Mouse (Mus musculus) ES-Bruce4 (cell line): ENCODE measurements around the gene Gm29776. TPM values are rescaled to one million over a fixed set of nuclear protein-coding genes. Genes with fewer than 3 reads are reported as not detected.

ENCODE experiments used
- H3K27ac ChIP-seq: 2 replicates; pipeline ENCODE4 v1.5.1; 2012; ENCODE audit warnings: low read length, inconsistent platforms; ENCODE audit not compliant: insufficient read depth
- H3K27me3 ChIP-seq: 2 replicates; pipeline ENCODE4 v1.6.1; 2012; ENCODE audit warnings: mild to moderate bottlenecking, low read length, inconsistent platforms; ENCODE audit not compliant: control insufficient read depth, poor library complexity, insufficient read depth, severe bottlenecking
- H3K36me3 ChIP-seq: 2 replicates; pipeline ENCODE4 v1.6.1; 2012; ENCODE audit warnings: inconsistent platforms, mild to moderate bottlenecking, low read length, moderate library complexity; ENCODE audit not compliant: control insufficient read depth, poor library complexity, insufficient read depth, severe bottlenecking
- H3K4me1 ChIP-seq: one replicate; pipeline ENCODE4 v1.8.1; 2011; ENCODE audit warnings: low read length; ENCODE audit not compliant: control insufficient read depth, insufficient read depth
- H3K4me3 ChIP-seq: 2 replicates; pipeline ENCODE4 v1.5.1; 2011; ENCODE audit warnings: low read depth, mild to moderate bottlenecking, low read length
- H3K9ac ChIP-seq: 2 replicates; pipeline ENCODE4 v1.6.1; 2012; ENCODE audit warnings: low read depth, mild to moderate bottlenecking, inconsistent platforms; ENCODE audit not compliant: poor library complexity, severe bottlenecking
- H3K9me3 ChIP-seq: replicated peaks from 2 replicates; pipeline ENCODE4 v1.6.1; 2012; ENCODE audit warnings: mild to moderate bottlenecking, low read length, inconsistent platforms; ENCODE audit not compliant: control insufficient read depth, poor library complexity, insufficient read depth, severe bottlenecking
- CTCF ChIP-seq: IDR thresholded peaks from one replicate; pipeline ENCODE4 v1.8.1; 2011; ENCODE audit warnings: low read depth, low read length
- EP300 ChIP-seq: IDR thresholded peaks from 2 replicates; pipeline ENCODE4 v1.6.1; 2011; ENCODE audit warnings: low read depth, low read length; ENCODE audit not compliant: insufficient read depth
- POLR2A ChIP-seq: IDR thresholded peaks from one replicate; pipeline ENCODE4 v1.8.1; 2011; ENCODE audit warnings: low read length; ENCODE audit not compliant: insufficient read depth
- polyA plus RNA-seq: library from polyadenylated mRNA; stranded (reverse); fragments of >200 nt; gene quantifications from 2 replicates; pipeline ENCODE4 v1.2.4, GENCODE M21; 2011; ENCODE audit warnings: low read depth; ENCODE audit not compliant: missing spikeins, insufficient read depth, insufficient read length

The Gm29776 gene
- polyA plus RNA-seq, 1 experiment = 0.42 TPM

GRCm38 (mm10) chr14:54706589-54707320, 8.1 kb upstream of the Gm29776 start:
- no peak overlapping the region for H3K4me3 ChIP-seq
- H3K27me3 ChIP-seq = no peaks in the 10 kb centered on the region
- no peak overlapping the region for H3K9ac ChIP-seq
- no peak overlapping the region for H3K27ac ChIP-seq
- no peaks in the 10 kb centered on the region for H3K4me1 ChIP-seq
- no peaks in the 10 kb centered on the region for H3K36me3 ChIP-seq
- TF ChIP-seq CTCF (no peak), POLR2A (no peak), EP300 (no peak)
- no peaks in the 10 kb centered on the region for H3K9me3 ChIP-seq

GRCm38 (mm10) chr14:54705844-54706243, 7.2 kb upstream of the Gm29776 start:
- Histone ChIP-seq H3K27ac (no peak overlapping the region), H3K4me1 (no peaks in the 10 kb centered on the region), H3K9ac (no peak overlapping the region), H3K36me3 (no peaks in the 10 kb centered on the region), H3K4me3 (no peak overlapping the region), H3K27me3 (no peaks in the 10 kb centered on the region), H3K9me3 (no peaks in the 10 kb centered on the region)
- TF ChIP-seq EP300 (no peak), CTCF (no peak), POLR2A (no peak)

- no peak overlapping the region for H3K27ac ChIP-seq
- H3K9me3 ChIP-seq = no peaks in the 10 kb centered on the region
- H3K27me3 ChIP-seq = no peaks in the 10 kb centered on the region
- no peak overlapping the region for H3K4me3 ChIP-seq
- no peaks in the 10 kb centered on the region for H3K36me3 ChIP-seq
- H3K9ac ChIP-seq = no peak overlapping the region
- TF ChIP-seq EP300 (no peak), CTCF (no peak), POLR2A (no peak)
- H3K4me1 ChIP-seq = no peaks in the 10 kb centered on the region
These were observed 4.6 kb upstream of the Gm29776 start for GRCm38 (mm10) chr14:54703207-54703606.

- H3K36me3 ChIP-seq = no peaks in the 10 kb centered on the region
- no peak overlapping the region for H3K4me3 ChIP-seq
- H3K27ac ChIP-seq = no peak overlapping the region
- H3K9ac ChIP-seq = no peak overlapping the region
- H3K4me1 ChIP-seq = no peaks in the 10 kb centered on the region
- peak; percentile 90 for TF ChIP-seq CTCF
- TF ChIP-seq POLR2A = no peak
- no peaks in the 10 kb centered on the region for H3K27me3 ChIP-seq
- H3K9me3 ChIP-seq = no peaks in the 10 kb centered on the region
These were observed 2.7 kb upstream of the Gm29776 start for GRCm38 (mm10) chr14:54701298-54701697.

- H3K9ac ChIP-seq = no peak overlapping the region
- TF ChIP-seq EP300 (no peak), POLR2A (no peak), CTCF (no peak)
- no peaks in the 10 kb centered on the region for H3K27me3 ChIP-seq
- H3K4me3 ChIP-seq = no peak overlapping the region
- H3K36me3 ChIP-seq = no peaks in the 10 kb centered on the region
- H3K27ac ChIP-seq = no peak overlapping the region
- H3K4me1 ChIP-seq = no peaks in the 10 kb centered on the region
- no peaks in the 10 kb centered on the region for H3K9me3 ChIP-seq
These were observed 953 bp upstream of the Gm29776 start for GRCm38 (mm10) chr14:54699586-54699985.

GRCm38 (mm10) chr14:54696752-54697151, 1.9 kb downstream of the Gm29776 start:
- no peaks in the 10 kb centered on the region for H3K27me3 ChIP-seq
- H3K36me3 ChIP-seq = no peaks in the 10 kb centered on the region
- H3K4me3 ChIP-seq = no peak overlapping the region
- H3K9ac ChIP-seq = no peak overlapping the region
- no peak overlapping the region for H3K27ac ChIP-seq
- TF ChIP-seq EP300 = no peak
- no peak for TF ChIP-seq CTCF
- TF ChIP-seq POLR2A = no peak
- H3K9me3 ChIP-seq = no peaks in the 10 kb centered on the region
- no peaks in the 10 kb centered on the region for H3K4me1 ChIP-seq
